25 mouse cellular contexts compared by ENCODE assay signal in genomic region chr11:79293971-79294370, GRCm38 (mm10). TPM values are rescaled to one million over a fixed set of nuclear protein-coding genes. Genes with fewer than 3 reads are reported as not detected.
DNase-seq lines count a peak whose midpoint lies in the region; ATAC-seq and TF ChIP-seq lines count a peak whose summit lies in the region.
"Had no signal": no experiment of that assay in that cellular context is flagged by ENCODE, and none has a peak within 500 bp of the region (broad histone marks: within the 10 kb centered on the region; RNA-seq: fewer than 3 reads in every experiment).

No protein-coding gene starts in this region.

- H3K4me1 ChIP-seq in hindbrain, embryonic 13.5 days (replicated peaks): no peaks in the 10 kb centered on the region
- H3K4me1 ChIP-seq in hindbrain, embryonic 14.5 days (replicated peaks; ENCODE audit: control insufficient read depth, insufficient read depth, low read length): no peaks in the 10 kb centered on the region
- H3K4me1 ChIP-seq in midbrain, postnatal 0 days (ENCODE audit: insufficient read depth, low read length): no peaks in the 10 kb centered on the region
- no peaks in the 10 kb centered on the region for H3K4me1 ChIP-seq in midbrain, embryonic 14.5 days (ENCODE audit: control insufficient read depth, insufficient read depth, low read length)
- 0 out of 2 replicates have a peak, but pooled peaks cover 7% of the 10 kb centered on the region for H3K4me1 ChIP-seq in intestine, postnatal 0 days (replicated peaks; ENCODE audit: control insufficient read depth, insufficient read depth, low read length)
- H3K4me1 ChIP-seq in small intestine, adult 2 months (ENCODE audit: control insufficient read depth, insufficient read depth, insufficient read length, low read length): peaks cover 32% of the 10 kb centered on the region
- no peaks in the 10 kb centered on the region for H3K4me1 ChIP-seq in forebrain, postnatal 0 days (ENCODE audit: insufficient read depth)

- no peaks in the 10 kb centered on the region for H3K9me3 ChIP-seq in hindbrain, embryonic 13.5 days
- H3K9me3 ChIP-seq in hindbrain, embryonic 14.5 days (ENCODE audit: control insufficient read depth, low read length): no peaks in the 10 kb centered on the region
- no peaks in the 10 kb centered on the region for H3K9me3 ChIP-seq in midbrain, postnatal 0 days (ENCODE audit: low read length)
- no peaks in the 10 kb centered on the region for H3K9me3 ChIP-seq in midbrain, embryonic 14.5 days (ENCODE audit: control insufficient read depth, low read length)
- no peaks in the 10 kb centered on the region for H3K9me3 ChIP-seq in intestine, postnatal 0 days (ENCODE audit: control insufficient read depth)
- no peaks in the 10 kb centered on the region for H3K9me3 ChIP-seq in forebrain, postnatal 0 days (ENCODE audit: low read length)
- H3K9me3 ChIP-seq: embryonic facial prominence, embryonic 13.5 days; heart, embryonic 13.5 days; liver, embryonic 12.5 days had no signal

- no peak overlapping the region for H3K4me3 ChIP-seq in hindbrain, embryonic 13.5 days
- no peak overlapping the region for H3K4me3 ChIP-seq in hindbrain, embryonic 14.5 days (replicated peaks; ENCODE audit: low read length)
- H3K4me3 ChIP-seq in midbrain, postnatal 0 days (ENCODE audit: low read depth, low read length): no peak overlapping the region
- no peak overlapping the region for H3K4me3 ChIP-seq in midbrain, embryonic 14.5 days (replicated peaks; ENCODE audit: low read depth, low read length)
- H3K4me3 ChIP-seq in intestine, postnatal 0 days (ENCODE audit: low read depth, low read length): no peak overlapping the region
- no peak overlapping the region for H3K4me3 ChIP-seq in small intestine, adult 2 months (ENCODE audit: low read depth, low read length)
- no peak overlapping the region for H3K4me3 ChIP-seq in forebrain, postnatal 0 days (ENCODE audit: low read depth, low read length)
- H3K4me3 ChIP-seq: embryonic facial prominence, embryonic 13.5 days; heart, embryonic 13.5 days; liver, embryonic 12.5 days had no signal

- no peaks in the 10 kb centered on the region for H3K36me3 ChIP-seq in hindbrain, embryonic 13.5 days
- H3K36me3 ChIP-seq in hindbrain, embryonic 14.5 days (replicated peaks; ENCODE audit: control insufficient read depth, insufficient read depth): no peaks in the 10 kb centered on the region
- H3K36me3 ChIP-seq in midbrain, postnatal 0 days (ENCODE audit: insufficient read depth, low read length): no peaks in the 10 kb centered on the region
- no peaks in the 10 kb centered on the region for H3K36me3 ChIP-seq in midbrain, embryonic 14.5 days (ENCODE audit: control insufficient read depth, insufficient read depth, low read length)
- no peaks in the 10 kb centered on the region for H3K36me3 ChIP-seq in intestine, postnatal 0 days (ENCODE audit: control insufficient read depth, insufficient read depth)
- no peaks in the 10 kb centered on the region for H3K36me3 ChIP-seq in small intestine, adult 2 months (ENCODE audit: control insufficient read depth, insufficient read depth, low read length)
- H3K36me3 ChIP-seq in forebrain, postnatal 0 days (ENCODE audit: insufficient read depth): no peaks in the 10 kb centered on the region
- H3K36me3 ChIP-seq: embryonic facial prominence, embryonic 13.5 days; heart, embryonic 13.5 days; liver, embryonic 12.5 days had no signal

- 43% methylated on average over 1 of the region's 1 CpGs for WGBS in hindbrain, embryonic 13.5 days
- WGBS in hindbrain, embryonic 14.5 days: 52% methylated on average over 1 of the region's 1 CpGs
- 50% methylated on average over 1 of the region's 1 CpGs for WGBS in midbrain, postnatal 0 days
- 50% methylated on average over 1 of the region's 1 CpGs for WGBS in midbrain, embryonic 14.5 days
- 15% methylated on average over 1 of the region's 1 CpGs for WGBS in intestine, postnatal 0 days
- 13% methylated on average over 1 of the region's 1 CpGs for WGBS in small intestine, adult 2 months
- WGBS in forebrain, postnatal 0 days: 40% methylated on average over 1 of the region's 1 CpGs

- no peak for DNase-seq in hindbrain, embryonic 14.5 days (ENCODE audit: low spot score)
- peak; percentile 37 for DNase-seq in midbrain, postnatal 0 days (ENCODE audit: low spot score)
- DNase-seq in midbrain, embryonic 14.5 days: no peak
- DNase-seq in adrenal gland, postnatal 14 days: no peak
- no peak for DNase-seq in forebrain, postnatal 0 days
- DNase-seq: adrenal gland, adult 2 months; cerebellum, adult 11 months; cerebellum, postnatal 25 days; heart, adult 11 months; heart, postnatal 36 days; layer of hippocampus, postnatal 36 days; lung, embryonic 14.5 days; lung, postnatal 4 days; right cerebral cortex, postnatal 14 days; thymus, postnatal 25 days had no signal

- peak overlapping the region; percentile 26; the same call in 1 of the 2 replicates for H3K27ac ChIP-seq in hindbrain, embryonic 13.5 days
- no peak overlapping the region for H3K27ac ChIP-seq in hindbrain, embryonic 14.5 days
- no peak overlapping the region for H3K27ac ChIP-seq in midbrain, postnatal 0 days (ENCODE audit: low read depth, low read length)
- no peak overlapping the region for H3K27ac ChIP-seq in midbrain, embryonic 14.5 days (replicated peaks; ENCODE audit: low read depth, low read length)
- peak overlapping the region; percentile 9; the same call in 1 of the 2 replicates for H3K27ac ChIP-seq in intestine, postnatal 0 days (ENCODE audit: low read depth, low read length)
- peak overlapping the region; percentile 95 for H3K27ac ChIP-seq in small intestine, adult 2 months (ENCODE audit: insufficient read depth, low read depth, low read length)
- no peak overlapping the region for H3K27ac ChIP-seq in forebrain, postnatal 0 days (ENCODE audit: low read depth, low read length)
- H3K27ac ChIP-seq: embryonic facial prominence, embryonic 13.5 days; heart, embryonic 13.5 days; liver, embryonic 12.5 days; stomach, postnatal 0 days had no signal

- H3K4me2 ChIP-seq in hindbrain, embryonic 13.5 days: no peak overlapping the region
- no peak overlapping the region for H3K4me2 ChIP-seq in hindbrain, embryonic 14.5 days (replicated peaks)
- H3K4me2 ChIP-seq in midbrain, postnatal 0 days (ENCODE audit: low read depth, low read length, poor library complexity, severe bottlenecking): no peak overlapping the region
- no peak overlapping the region for H3K4me2 ChIP-seq in midbrain, embryonic 14.5 days (ENCODE audit: low read length)
- H3K4me2 ChIP-seq in intestine, postnatal 0 days (replicated peaks; ENCODE audit: low read depth): no peak overlapping the region
- no peak overlapping the region for H3K4me2 ChIP-seq in forebrain, postnatal 0 days (ENCODE audit: low read depth)
- H3K4me2 ChIP-seq: embryonic facial prominence, embryonic 13.5 days; heart, embryonic 13.5 days; liver, embryonic 12.5 days; lung, embryonic 14.5 days; midbrain, embryonic 11.5 days had no signal

- no peaks in the 10 kb centered on the region for H3K27me3 ChIP-seq in hindbrain, embryonic 13.5 days
- no peaks in the 10 kb centered on the region for H3K27me3 ChIP-seq in hindbrain, embryonic 14.5 days (ENCODE audit: control insufficient read depth, insufficient read depth, low read length)
- no peaks in the 10 kb centered on the region for H3K27me3 ChIP-seq in midbrain, postnatal 0 days (ENCODE audit: insufficient read depth, low read length)
- no peaks in the 10 kb centered on the region for H3K27me3 ChIP-seq in midbrain, embryonic 14.5 days (ENCODE audit: control insufficient read depth, insufficient read depth, low read length)
- no peaks in the 10 kb centered on the region for H3K27me3 ChIP-seq in intestine, postnatal 0 days (replicated peaks; ENCODE audit: control insufficient read depth, insufficient read depth, low read length)
- H3K27me3 ChIP-seq in small intestine, adult 2 months (ENCODE audit: control insufficient read depth, insufficient read depth, low read length): no peaks in the 10 kb centered on the region
- no peaks in the 10 kb centered on the region for H3K27me3 ChIP-seq in forebrain, postnatal 0 days (ENCODE audit: insufficient read depth, low read length)
- H3K27me3 ChIP-seq: CH12.LX; embryonic facial prominence, embryonic 13.5 days; heart, embryonic 13.5 days; liver, embryonic 12.5 days had no signal

- TF ChIP-seq POLR2A in small intestine, adult 2 months (IDR thresholded peaks at IDR 0.05; ENCODE audit: low read depth, low read length): no peak

- no peak overlapping the region for H3K9ac ChIP-seq in hindbrain, embryonic 13.5 days
- H3K9ac ChIP-seq in hindbrain, embryonic 14.5 days: no peak overlapping the region
- H3K9ac ChIP-seq in midbrain, postnatal 0 days (replicated peaks; ENCODE audit: low read length, poor library complexity, severe bottlenecking): no peak overlapping the region
- no peak overlapping the region for H3K9ac ChIP-seq in midbrain, embryonic 14.5 days (replicated peaks; ENCODE audit: low read length)
- no peak overlapping the region for H3K9ac ChIP-seq in intestine, postnatal 0 days (ENCODE audit: low read depth, low read length)
- H3K9ac ChIP-seq in forebrain, postnatal 0 days: no peak overlapping the region
- H3K9ac ChIP-seq: embryonic facial prominence, embryonic 13.5 days; heart, embryonic 13.5 days; liver, embryonic 12.5 days; lung, embryonic 14.5 days had no signal

- no peak for TF ChIP-seq CTCF in midbrain, postnatal 0 days (IDR thresholded peaks at IDR 0.05)
- TF ChIP-seq CTCF in intestine, postnatal 0 days (IDR thresholded peaks at IDR 0.05; ENCODE audit: low read depth): no peak
- TF ChIP-seq CTCF in small intestine, adult 2 months (IDR thresholded peaks at IDR 0.05; ENCODE audit: extremely low read depth, insufficient read length, insufficient replicate concordance, low read depth, low read length): no peak
- TF ChIP-seq CTCF in forebrain, postnatal 0 days (IDR thresholded peaks at IDR 0.05; ENCODE audit: low read depth): no peak

- no peak for ATAC-seq in hindbrain, embryonic 13.5 days (ENCODE audit: low FRiP score)
- ATAC-seq in hindbrain, embryonic 14.5 days (ENCODE audit: low FRiP score): no peak
- ATAC-seq in midbrain, postnatal 0 days (ENCODE audit: low FRiP score): no peak
- ATAC-seq in midbrain, embryonic 14.5 days (ENCODE audit: low FRiP score, low TSS enrichment): no peak
- peak; percentile 88 for ATAC-seq in intestine, postnatal 0 days
- ATAC-seq in forebrain, postnatal 0 days: no peak
- ATAC-seq: liver, embryonic 12.5 days had no signal

RNA-seq across cellular contexts. Expression of gene Gm9964, which starts 2.7 kb away (rescaled TPM):
- 0.32 TPM in 1 of 2 replicates, not detected in the other for polyA plus RNA-seq in hindbrain, embryonic 13.5 days (2015; fragmentation: Nextera tagmentation; extraction: Ambion mirVana)
- not detected in 2 replicates for polyA plus RNA-seq in hindbrain, embryonic 14.5 days (2014; fragmentation: Nextera tagmentation; extraction: Ambion mirVana)
- not detected in 2 replicates for total RNA-seq in midbrain, postnatal 0 days (2014; rRNA removed)
- 0.22 TPM in 1 of 2 replicates, not detected in the other for polyA plus RNA-seq in midbrain, postnatal 0 days (2015; fragmentation: Nextera tagmentation; extraction: Ambion mirVana)
- polyA plus RNA-seq in midbrain, embryonic 14.5 days (2014; fragmentation: Nextera tagmentation; extraction: Ambion mirVana): not detected in 2 replicates
- not detected in 2 replicates for polyA plus RNA-seq in intestine, postnatal 0 days (2015; fragmentation: Nextera tagmentation; extraction: Ambion mirVana)
- polyA plus RNA-seq in small intestine, adult 2 months (2012; rRNA removed): not detected in 2 replicates
- not detected in 2 replicates for total RNA-seq in adrenal gland, postnatal 14 days (2021)
- total RNA-seq in forebrain, postnatal 0 days (2014; rRNA removed): not detected in 2 replicates
- not detected in 2 replicates for polyA plus RNA-seq in forebrain, postnatal 0 days (2015; fragmentation: Nextera tagmentation; extraction: Ambion mirVana)
- total RNA-seq: adrenal gland, adult 2 months; CH12.LX; heart, postnatal 36 days had no signal
- polyA plus RNA-seq: adrenal gland, adult 2 months; brain, embryonic 14.5 days; embryonic facial prominence, embryonic 13.5 days; heart, embryonic 13.5 days; liver, embryonic 12.5 days; lung, embryonic 14.5 days; midbrain, embryonic 11.5 days; stomach, postnatal 0 days had no signal

RNA-seq across cellular contexts. Expression of gene Wsb1, which starts 39.5 kb away (rescaled TPM):
- 571 and 597 TPM in 2 replicates for polyA plus RNA-seq in hindbrain, embryonic 13.5 days (2015; fragmentation: Nextera tagmentation; extraction: Ambion mirVana)
- 583 and 597 TPM in 2 replicates for polyA plus RNA-seq in hindbrain, embryonic 14.5 days (2014; fragmentation: Nextera tagmentation; extraction: Ambion mirVana)
- 230 and 291 TPM in 2 replicates for total RNA-seq in midbrain, postnatal 0 days (2014; rRNA removed)
- 227 and 257 TPM in 2 replicates for polyA plus RNA-seq in midbrain, postnatal 0 days (2015; fragmentation: Nextera tagmentation; extraction: Ambion mirVana)
- 610 and 743 TPM in 2 replicates for polyA plus RNA-seq in midbrain, embryonic 14.5 days (2014; fragmentation: Nextera tagmentation; extraction: Ambion mirVana)
- 64.7 and 70.5 TPM in 2 replicates for polyA plus RNA-seq in intestine, postnatal 0 days (2015; fragmentation: Nextera tagmentation; extraction: Ambion mirVana)
- 24.3 and 47.5 TPM in 2 replicates for polyA plus RNA-seq in small intestine, adult 2 months (2012; rRNA removed)
- total RNA-seq in adrenal gland, postnatal 14 days (2021): 51.7 and 56.0 TPM in 2 replicates
- total RNA-seq in forebrain, postnatal 0 days (2014; rRNA removed): 238 and 277 TPM in 2 replicates
- 157 and 215 TPM in 2 replicates for polyA plus RNA-seq in forebrain, postnatal 0 days (2015; fragmentation: Nextera tagmentation; extraction: Ambion mirVana)

RNA-seq across cellular contexts. Expression of gene Nf1, which starts 45.5 kb away (rescaled TPM):
- polyA plus RNA-seq in hindbrain, embryonic 13.5 days (2015; fragmentation: Nextera tagmentation; extraction: Ambion mirVana): 7.8 and 8.5 TPM in 2 replicates
- polyA plus RNA-seq in hindbrain, embryonic 14.5 days (2014; fragmentation: Nextera tagmentation; extraction: Ambion mirVana): 11.7 and 12.7 TPM in 2 replicates
- 83.0 and 99.1 TPM in 2 replicates for total RNA-seq in midbrain, postnatal 0 days (2014; rRNA removed)
- 7.0 and 7.3 TPM in 2 replicates for polyA plus RNA-seq in midbrain, postnatal 0 days (2015; fragmentation: Nextera tagmentation; extraction: Ambion mirVana)
- polyA plus RNA-seq in midbrain, embryonic 14.5 days (2014; fragmentation: Nextera tagmentation; extraction: Ambion mirVana): 15.6 and 15.7 TPM in 2 replicates
- polyA plus RNA-seq in intestine, postnatal 0 days (2015; fragmentation: Nextera tagmentation; extraction: Ambion mirVana): 6.3 and 8.3 TPM in 2 replicates
- 3.5 and 7.0 TPM in 2 replicates for polyA plus RNA-seq in small intestine, adult 2 months (2012; rRNA removed)
- 58.9 and 62.3 TPM in 2 replicates for total RNA-seq in adrenal gland, postnatal 14 days (2021)
- total RNA-seq in forebrain, postnatal 0 days (2014; rRNA removed): 61.1 and 72.6 TPM in 2 replicates
- polyA plus RNA-seq in forebrain, postnatal 0 days (2015; fragmentation: Nextera tagmentation; extraction: Ambion mirVana): 4.3 and 5.5 TPM in 2 replicates

Comparison
In these comparisons a context has a peak if more than half of its experiments do, and no peak if none do; other contexts are left out.
1. H3K27ac ChIP-seq: peak in hindbrain, embryonic 13.5 days (single experiment), intestine, postnatal 0 days (single experiment) and small intestine, adult 2 months (single experiment); none in hindbrain, embryonic 14.5 days (single experiment), midbrain, postnatal 0 days (single experiment), midbrain, embryonic 14.5 days (single experiment) and forebrain, postnatal 0 days (single experiment).